Mouse (Mus musculus) heart, adult 2 months (tissue): ENCODE results near the gene 1700037C18Rik.

Source experiments
- CTCF ChIP-seq: fragments of 200-600 bp; IDR thresholded peaks from 2 replicates; pipeline ENCODE4 v1.8.1; 2022; ENCODE audit warnings: antibody characterized with exemption, mild to moderate bottlenecking, moderate library complexity
- EP300 ChIP-seq: fragments of 200-500 bp; IDR thresholded peaks from 2 replicates; pipeline ENCODE4 v1.6.1; 2011; ENCODE audit warnings: low read depth, low read length, control low read depth; ENCODE audit not compliant: insufficient read depth
- POLR2A ChIP-seq: fragments of 200-500 bp; IDR thresholded peaks from 2 replicates; pipeline ENCODE4 v1.6.1; 2011; ENCODE audit warnings: mild to moderate bottlenecking, low read depth, low read length, control low read depth; ENCODE audit not compliant: insufficient read depth

GRCm38 (mm10) chr16:3923515-3923914, 15.0 kb upstream of the 1700037C18Rik start:
- no peak for TF ChIP-seq EP300
- no peak for TF ChIP-seq CTCF
- TF ChIP-seq POLR2A: no peak
